Mouse (Mus musculus) heart, embryonic 14.5 days (tissue): ENCODE measurements at regions not wholly inside any gene's neighbourhood (a gene's known extent, or its start where the extent isn't known, plus 50 kb on each side); places are given as distances from the start of the nearest gene placed in this dataset.

Experiments
- ATAC-seq: fragments of 200-750 bp; cut with Nextera tagmentation; 2 replicates; pipeline ENCODE4 v1.8.0; 2017; ENCODE audit warnings: low read depth, moderate TSS enrichment; ENCODE audit not compliant: insufficient number of reproducible peaks, insufficient read depth, low FRiP score
- H3K27ac ChIP-seq, 2 experiments: fragments of 200-500 bp in 1 of 2; fragments of 300-500 bp in 1 of 2; sonication (generic) in 1 of 2; replicated peaks in 1 of 2; 2 replicates each; pipeline ENCODE4 v1.5.1; 2012 to 2014; ENCODE audit warnings: low read depth in 2 of 2, low read length in 2 of 2, control low read depth in 1 of 2, mild to moderate bottlenecking in 1 of 2, mixed read lengths in 1 of 2; ENCODE audit not compliant: control insufficient read depth in 1 of 2, insufficient read depth in 1 of 2
- H3K27me3 ChIP-seq: fragments of 300-500 bp; sonication (generic); 2 replicates; pipeline ENCODE4 v1.6.1; 2014; ENCODE audit warnings: mild to moderate bottlenecking, low read length, control low read depth; ENCODE audit not compliant: control insufficient read depth, insufficient read depth
- H3K36me3 ChIP-seq: fragments of 300-500 bp; sonication (generic); 2 replicates; pipeline ENCODE4 v1.6.1; 2014; ENCODE audit warnings: mild to moderate bottlenecking, control low read depth, low read length, mixed read lengths; ENCODE audit not compliant: control insufficient read depth, insufficient read depth
- H3K4me1 ChIP-seq, 2 experiments: fragments of 200-500 bp in 1 of 2; fragments of 300-500 bp in 1 of 2; sonication (generic) in 1 of 2; 2 replicates each; pipeline ENCODE4 v1.6.1; 2012 to 2014; ENCODE audit warnings: low read length in 2 of 2, control low read depth in 1 of 2, mixed read lengths in 1 of 2; ENCODE audit not compliant: control insufficient read depth in 2 of 2, insufficient read depth in 2 of 2
- H3K4me2 ChIP-seq: fragments of 300-500 bp; sonication (generic); 2 replicates; pipeline ENCODE4 v1.6.1; 2014; ENCODE audit warnings: mild to moderate bottlenecking, low read length
- H3K4me3 ChIP-seq, 2 experiments: fragments of 200-500 bp in 1 of 2; fragments of 300-500 bp in 1 of 2; sonication (generic) in 1 of 2; 2 replicates each; pipeline ENCODE4 v1.5.1; 2012 to 2014; ENCODE audit warnings: low read length in 2 of 2, mild to moderate bottlenecking in 2 of 2, control low read depth in 1 of 2, low read depth in 1 of 2, moderate library complexity in 1 of 2; ENCODE audit not compliant: control insufficient read depth in 1 of 2, insufficient read depth in 1 of 2
- H3K9ac ChIP-seq: fragments of 300-500 bp; sonication (generic); 2 replicates; pipeline ENCODE4 v1.6.1; 2014; ENCODE audit warnings: mild to moderate bottlenecking, low read length
- H3K9me3 ChIP-seq: fragments of 300-500 bp; sonication (generic); 2 replicates; pipeline ENCODE4 v1.6.1; 2016; ENCODE audit warnings: low read length, control low read depth; ENCODE audit not compliant: control insufficient read depth
- WGBS: fragments of 180-500 bp; shearing (Covaris S2); extraction: QIAGEN DNeasy Blood & Tissue Kit; methylation state at CpG from one replicate; pipeline ENCODE4 v1.1.7; 2014; 5-methylcytosine and 5-hydroxymethylcytosine counted together

DNA sequence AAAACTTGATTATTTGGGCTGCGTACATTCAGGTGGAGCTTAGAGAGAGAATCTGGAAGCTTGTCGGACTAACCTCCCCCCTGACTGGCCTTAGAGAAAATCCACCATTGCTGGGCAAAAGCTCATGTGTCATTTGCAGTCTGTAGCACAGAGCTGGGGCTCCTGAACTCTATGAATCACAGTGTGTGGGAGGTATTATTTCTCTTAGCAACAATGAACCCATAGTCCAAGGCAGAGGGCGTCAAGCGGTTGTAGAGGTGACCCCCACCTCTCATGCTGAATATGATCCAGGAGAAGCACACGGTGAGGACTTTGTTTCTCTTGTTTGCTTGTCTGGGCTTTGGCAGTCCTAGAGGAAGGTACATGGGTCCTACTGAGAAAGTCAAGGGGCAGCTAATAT lies 66.0 kb upstream of the Pcdh8 start:
- 71% methylated on average over 5 of the region's 5 CpGs for WGBS
- H3K9me3 ChIP-seq, result no peaks in the 10 kb centered on the region
- H3K4me1 ChIP-seq, result no peaks in the 10 kb centered on the region
- H3K36me3 ChIP-seq, result no peaks in the 10 kb centered on the region
- no peak overlapping the region for H3K9ac ChIP-seq
- H3K4me2 ChIP-seq, result no peak overlapping the region
- no peak overlapping the region for H3K4me3 ChIP-seq
- H3K27me3 ChIP-seq, result no peaks in the 10 kb centered on the region
- no peak for ATAC-seq
- no peak overlapping the region for H3K27ac ChIP-seq

DNA sequence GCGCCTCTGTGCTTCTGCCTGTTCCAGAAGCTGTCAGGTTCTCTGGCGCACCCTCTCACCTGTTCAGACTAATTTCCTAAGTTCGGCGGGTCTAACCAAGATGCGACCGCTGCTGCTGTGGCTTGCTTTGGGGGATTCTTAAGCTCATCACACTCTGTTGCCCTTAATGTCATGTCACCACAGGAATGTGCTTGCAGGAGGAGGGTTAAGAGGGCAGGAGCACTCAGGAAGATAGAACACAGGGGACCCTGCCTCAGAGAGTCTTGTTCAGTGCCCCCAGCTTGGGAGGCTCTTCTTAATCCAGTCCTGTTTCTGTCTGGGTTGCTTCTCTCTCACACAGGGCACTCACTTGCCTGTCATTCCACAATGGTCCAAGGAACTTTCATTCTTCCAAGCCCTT lies 65.1 kb upstream of the Pcdh8 start:
- Histone ChIP-seq H3K4me3 (no peak overlapping the region), H3K4me1 (no peaks in the 10 kb centered on the region), H3K9ac (no peak overlapping the region), H3K36me3 (no peaks in the 10 kb centered on the region), H3K4me2 (no peak overlapping the region), H3K27me3 (no peaks in the 10 kb centered on the region), H3K27ac (no peak overlapping the region), H3K9me3 (no peaks in the 10 kb centered on the region)
- no peak for ATAC-seq
- WGBS, result 88% methylated on average over 5 of the region's 6 CpGs

DNA sequence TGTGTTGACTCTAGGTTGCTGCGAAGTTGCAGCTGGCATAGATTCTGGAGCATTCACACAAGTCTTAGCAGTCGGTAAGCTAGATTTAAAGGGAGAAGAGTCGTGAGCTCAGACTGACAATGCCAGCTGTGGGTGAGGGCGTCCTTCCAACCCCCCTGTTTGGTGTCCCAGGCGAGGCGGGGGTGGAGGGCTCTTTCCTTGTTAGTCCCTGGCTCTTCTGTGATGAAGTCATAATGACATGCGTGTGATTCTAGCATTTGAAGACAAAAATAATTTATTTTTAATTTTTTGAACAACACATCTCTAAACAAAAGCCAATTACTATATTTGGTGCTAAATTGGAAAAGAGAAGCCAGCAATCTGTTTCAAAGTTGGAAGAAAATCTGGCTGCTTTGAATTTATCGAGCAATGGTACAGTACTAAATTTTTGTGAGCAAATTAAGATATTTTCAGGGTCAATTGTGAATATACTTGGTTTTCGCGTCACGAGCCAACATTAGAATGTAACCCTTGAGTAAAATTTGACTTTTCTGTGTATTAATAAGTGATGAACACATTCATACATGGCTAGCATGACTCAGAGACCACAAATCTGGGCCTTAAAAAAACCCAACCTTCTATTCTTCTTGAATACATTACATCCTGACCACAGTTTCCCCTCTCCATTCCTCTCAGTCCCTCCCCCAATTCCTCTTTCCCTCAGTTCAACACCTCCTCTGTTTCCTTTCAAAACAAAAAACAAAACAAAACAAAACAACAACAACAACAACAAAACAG lies 53.7 kb upstream of the Pcdh8 start:
- ATAC-seq, result no peak
- Histone ChIP-seq H3K4me2 (no peak overlapping the region), H3K9me3 (no peaks in the 10 kb centered on the region), H3K36me3 (no peaks in the 10 kb centered on the region), H3K9ac (no peak overlapping the region), H3K27me3 (no peaks in the 10 kb centered on the region), H3K4me1 (peaks cover 9 to 11% of the 10 kb centered on the region in 2 experiments; a peak in 3 of 4 replicates), H3K4me3 (no peak overlapping the region), H3K27ac (no peak overlapping the region)
- 85% methylated on average over 11 of the region's 11 CpGs for WGBS

DNA sequence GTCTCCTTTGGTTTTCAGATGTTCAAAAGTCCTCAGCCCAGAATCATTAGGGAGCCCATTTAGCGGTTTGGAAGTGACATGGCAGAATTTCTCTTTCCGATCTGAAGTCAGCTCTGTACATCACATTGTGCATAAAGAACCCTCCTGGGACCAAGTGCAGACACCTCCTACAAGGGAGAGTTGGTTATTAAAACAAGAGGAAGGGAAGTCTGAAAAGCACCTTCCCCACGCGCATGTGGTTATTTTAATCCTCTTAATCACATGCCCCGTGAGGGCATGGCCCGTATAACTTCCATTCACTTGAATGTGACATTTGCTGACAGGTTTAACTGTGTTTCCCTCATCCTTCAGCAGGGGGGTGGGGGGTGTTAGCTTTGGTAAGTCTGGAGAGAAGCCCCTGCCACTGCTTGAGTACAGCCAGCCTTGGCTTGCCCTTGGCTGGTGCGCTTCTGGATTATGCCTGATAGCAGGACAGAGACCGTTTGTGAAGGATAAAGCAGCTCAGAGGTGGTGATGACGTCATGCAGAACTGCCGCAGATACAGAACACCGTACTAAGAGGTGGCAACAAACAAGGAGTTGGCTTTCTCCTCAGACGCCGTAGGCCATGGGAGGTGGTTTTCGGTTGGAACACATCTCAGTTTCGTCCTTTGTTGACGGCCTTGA lies 51.5 kb upstream of the Pcdh8 start:
- no peaks in the 10 kb centered on the region for H3K36me3 ChIP-seq
- WGBS, result 23% methylated on average over 16 of the region's 16 CpGs
- H3K27ac ChIP-seq, result no peak overlapping the region
- no peak overlapping the region for H3K9ac ChIP-seq
- H3K27me3 ChIP-seq, result no peaks in the 10 kb centered on the region
- no peak for ATAC-seq
- no peak overlapping the region for H3K4me3 ChIP-seq
- no peaks in the 10 kb centered on the region for H3K9me3 ChIP-seq
- H3K4me1 ChIP-seq, result peaks cover 9 to 11% of the 10 kb centered on the region in 2 experiments; a peak in 3 of 4 replicates
- peak overlapping the region; percentile 57 for H3K4me2 ChIP-seq

- H3K9ac ChIP-seq, result no peak overlapping the region
- 74% methylated on average over 5 of the region's 5 CpGs for WGBS
- H3K4me1 ChIP-seq, result peaks cover 9 to 11% of the 10 kb centered on the region in 2 experiments; a peak in 3 of 4 replicates
- H3K27ac ChIP-seq, result no peak overlapping the region
- no peaks in the 10 kb centered on the region for H3K9me3 ChIP-seq
- no peaks in the 10 kb centered on the region for H3K36me3 ChIP-seq
- no peak for ATAC-seq
- no peaks in the 10 kb centered on the region for H3K27me3 ChIP-seq
- H3K4me3 ChIP-seq, result no peak overlapping the region
- H3K4me2 ChIP-seq, result peak overlapping the region; percentile 57; the same call in 1 of the 2 replicates
These were observed 50.9 kb upstream of the Pcdh8 start for GRCm38 (mm10) chr14:79822011-79822435.

GRCm38 (mm10) chr14:79821352-79822010 lies 50.4 kb upstream of the Pcdh8 start:
- Histone ChIP-seq H3K9me3 (no peaks in the 10 kb centered on the region), H3K9ac (no peak overlapping the region), H3K27ac (no peak overlapping the region), H3K27me3 (no peaks in the 10 kb centered on the region), H3K4me3 (no peak overlapping the region), H3K36me3 (no peaks in the 10 kb centered on the region), H3K4me1 (peaks cover 9 to 11% of the 10 kb centered on the region in 2 experiments; a peak in 3 of 4 replicates), H3K4me2 (no peak overlapping the region)
- ATAC-seq, result no peak
- WGBS, result 81% methylated on average over 5 of the region's 5 CpGs
